Comparison of ENCODE assay signal across 18 mouse cellular contexts in genomic region chr16:92552106-92552382, GRCm38 (mm10).
"Had no signal": no experiment of that assay in that cellular context is flagged by ENCODE, and none has a peak within 500 bp of the region (broad histone marks: within the 10 kb centered on the region; RNA-seq: fewer than 3 reads in every experiment).

No protein-coding gene starts in this region.

- H3K27ac ChIP-seq: liver, embryonic 13.5 days; liver, embryonic 15.5 days; midbrain, embryonic 10.5 days; midbrain, embryonic 13.5 days; midbrain, embryonic 15.5 days; neural tube, embryonic 12.5 days had no signal

- H3K4me2 ChIP-seq: liver, embryonic 13.5 days; liver, embryonic 15.5 days; lung, embryonic 14.5 days; midbrain, embryonic 13.5 days; midbrain, embryonic 15.5 days; neural tube, embryonic 12.5 days had no signal

- H3K36me3 ChIP-seq: liver, embryonic 13.5 days; liver, embryonic 15.5 days; midbrain, embryonic 10.5 days; midbrain, embryonic 13.5 days; midbrain, embryonic 15.5 days; neural tube, embryonic 12.5 days had no signal

- H3K27me3 ChIP-seq: midbrain, embryonic 13.5 days; midbrain, embryonic 15.5 days; neural tube, embryonic 12.5 days had no signal

- H3K4me1 ChIP-seq: liver, embryonic 13.5 days; liver, embryonic 15.5 days; midbrain, embryonic 10.5 days; midbrain, embryonic 13.5 days; midbrain, embryonic 15.5 days; neural tube, embryonic 12.5 days had no signal

- H3K4me3 ChIP-seq: liver, embryonic 13.5 days; liver, embryonic 15.5 days; midbrain, embryonic 10.5 days; midbrain, embryonic 13.5 days; midbrain, embryonic 15.5 days; neural tube, embryonic 12.5 days had no signal

- H3K9ac ChIP-seq: liver, embryonic 13.5 days; liver, embryonic 15.5 days; lung, embryonic 14.5 days; midbrain, embryonic 13.5 days; midbrain, embryonic 15.5 days; neural tube, embryonic 12.5 days had no signal

- H3K9me3 ChIP-seq: liver, embryonic 13.5 days; liver, embryonic 15.5 days; midbrain, embryonic 10.5 days; midbrain, embryonic 13.5 days; midbrain, embryonic 15.5 days; neural tube, embryonic 12.5 days had no signal

- DNase-seq: liver, embryonic 13.5 days; lung, adult 18-20 months; lung, embryonic 14.5 days; lung, postnatal 10 days; lung, postnatal 4 days; retina, postnatal 1 day; right cerebral cortex, adult 18-20 months; right cerebral cortex, postnatal 25 days; right cerebral cortex, postnatal 4 days; spleen, adult 18-20 months; thymus, adult 18-20 months; thymus, postnatal 14 days; thymus, postnatal 36 days had no signal

- ATAC-seq: midbrain, embryonic 13.5 days; midbrain, embryonic 15.5 days had no signal
